9 mouse cellular contexts compared by ENCODE assay signal in the genomic region with DNA sequence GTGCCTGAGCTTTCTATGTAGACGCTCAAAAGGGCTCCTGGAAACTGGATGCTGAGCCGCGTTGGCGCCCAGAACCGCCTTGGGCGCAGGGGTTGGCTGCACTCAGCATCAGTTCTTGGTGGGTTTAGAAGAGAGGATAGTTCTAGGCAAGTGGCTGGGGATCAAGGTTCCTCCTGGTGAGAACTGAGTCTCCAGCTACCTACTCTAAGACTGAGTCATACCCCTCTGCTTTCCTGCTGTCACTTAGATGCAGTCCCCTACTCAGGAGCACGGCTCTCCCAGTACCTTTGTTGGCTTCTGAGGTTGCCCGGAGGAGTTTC. TPM values are rescaled to one million over a fixed set of nuclear protein-coding genes. Genes with fewer than 3 reads are reported as not detected.
DNase-seq lines count a peak whose midpoint lies in the region; ATAC-seq and TF ChIP-seq lines count a peak whose summit lies in the region.
"Had no signal": no experiment of that assay in that cellular context is flagged by ENCODE, and none has a peak within 500 bp of the region (broad histone marks: within the 10 kb centered on the region; RNA-seq: fewer than 3 reads in every experiment).

No protein-coding gene starts in this region.

- no peak for DNase-seq in layer of hippocampus, adult 2 months (ENCODE audit: low spot score in 2 of 2)
- no peak for DNase-seq in layer of hippocampus, adult 9-10 months (ENCODE audit: low spot score)
- no peak for DNase-seq in embryonic facial prominence, embryonic 14.5 days (ENCODE audit: low spot score)
- DNase-seq in kidney, adult 8-10 months, result no peak
- no peak for DNase-seq in embryo, embryonic 10 days (ENCODE audit: low spot score)

- no peaks in the 10 kb centered on the region for H3K9me3 ChIP-seq in embryonic facial prominence, embryonic 14.5 days (ENCODE audit: control insufficient read depth, low read length)
- H3K9me3 ChIP-seq in intestine, postnatal 0 days (ENCODE audit: control insufficient read depth), result no peaks in the 10 kb centered on the region
- no peaks in the 10 kb centered on the region for H3K9me3 ChIP-seq in neural tube, embryonic 12.5 days

- H3K36me3 ChIP-seq in embryonic facial prominence, embryonic 14.5 days (ENCODE audit: control insufficient read depth, insufficient read depth, low read length), result no peaks in the 10 kb centered on the region
- no peaks in the 10 kb centered on the region for H3K36me3 ChIP-seq in intestine, postnatal 0 days (ENCODE audit: control insufficient read depth, insufficient read depth)
- no peaks in the 10 kb centered on the region for H3K36me3 ChIP-seq in neural tube, embryonic 12.5 days

- peaks cover 15% of the 10 kb centered on the region; the same call in 1 of the 2 replicates for H3K4me1 ChIP-seq in embryonic facial prominence, embryonic 14.5 days (ENCODE audit: control insufficient read depth, insufficient read depth, low read length)
- 0 out of 2 replicates have a peak, but pooled peaks cover 4% of the 10 kb centered on the region for H3K4me1 ChIP-seq in intestine, postnatal 0 days (replicated peaks; ENCODE audit: control insufficient read depth, insufficient read depth, low read length)
- H3K4me1 ChIP-seq in neural tube, embryonic 12.5 days, result peaks cover 24% of the 10 kb centered on the region

- no peak for ATAC-seq in embryonic facial prominence, embryonic 14.5 days (ENCODE audit: low read depth)
- ATAC-seq in intestine, postnatal 0 days, result no peak
- no peak for ATAC-seq in neural tube, embryonic 12.5 days (ENCODE audit: low FRiP score, low read depth)
- ATAC-seq in erythroid progenitor cell, adult 5-6 weeks (replicated peaks; ENCODE audit: low FRiP score, poor library complexity, severe bottlenecking), result no peak

- H3K27ac ChIP-seq in layer of hippocampus, adult 2 months, result no peak overlapping the region
- H3K27ac ChIP-seq in embryonic facial prominence, embryonic 14.5 days (replicated peaks; ENCODE audit: low read depth, low read length), result no peak overlapping the region
- no peak overlapping the region for H3K27ac ChIP-seq in intestine, postnatal 0 days (ENCODE audit: low read depth, low read length)
- H3K27ac ChIP-seq in neural tube, embryonic 12.5 days, result no peak overlapping the region

- H3K9ac ChIP-seq in embryonic facial prominence, embryonic 14.5 days (ENCODE audit: low read depth, low read length), result no peak overlapping the region
- H3K9ac ChIP-seq in intestine, postnatal 0 days (ENCODE audit: low read depth, low read length), result no peak overlapping the region
- H3K9ac ChIP-seq in neural tube, embryonic 12.5 days, result no peak overlapping the region

- WGBS in embryonic facial prominence, embryonic 14.5 days, result 3% methylated on average over 8 of the region's 8 CpGs
- 3% methylated on average over 8 of the region's 8 CpGs for whole genome bisulfite sequencing in intestine, postnatal 0 days
- WGBS in neural tube, embryonic 12.5 days, result 6% methylated on average over 8 of the region's 8 CpGs

- H3K27me3 ChIP-seq in embryonic facial prominence, embryonic 14.5 days (replicated peaks; ENCODE audit: control insufficient read depth, insufficient read depth, low read length), result peaks cover 48% of the 10 kb centered on the region
- peaks cover 43% of the 10 kb centered on the region for H3K27me3 ChIP-seq in intestine, postnatal 0 days (replicated peaks; ENCODE audit: control insufficient read depth, insufficient read depth, low read length)
- peaks cover 40% of the 10 kb centered on the region for H3K27me3 ChIP-seq in neural tube, embryonic 12.5 days (replicated peaks)

- H3K4me2 ChIP-seq in embryonic facial prominence, embryonic 14.5 days (ENCODE audit: low read depth, low read length), result peak overlapping the region; percentile 58
- peak overlapping the region; percentile 58; the same call in 1 of the 2 replicates for H3K4me2 ChIP-seq in intestine, postnatal 0 days (replicated peaks; ENCODE audit: low read depth)
- peak overlapping the region; percentile 70 for H3K4me2 ChIP-seq in neural tube, embryonic 12.5 days (replicated peaks)

- peak overlapping the region; percentile 36 for H3K4me3 ChIP-seq in layer of hippocampus, adult 2 months
- peak overlapping the region; percentile 34 for H3K4me3 ChIP-seq in embryonic facial prominence, embryonic 14.5 days (ENCODE audit: low read depth, low read length)
- peak overlapping the region; percentile 31 for H3K4me3 ChIP-seq in intestine, postnatal 0 days (ENCODE audit: low read depth, low read length)
- H3K4me3 ChIP-seq in neural tube, embryonic 12.5 days, result peak overlapping the region; percentile 37

- no peak for TF ChIP-seq CTCF in layer of hippocampus, adult 2 months (conservative IDR thresholded peaks at IDR 0.05)
- no peak for TF ChIP-seq CTCF in intestine, postnatal 0 days (IDR thresholded peaks at IDR 0.05; ENCODE audit: low read depth)

RNA-seq across cellular contexts. Expression of a gene that starts 0.5 kb away (rescaled TPM):
- 1 to 10 TPM; 5.2 to 5.5 TPM for total RNA-seq in layer of hippocampus, adult 2 months (2021)
- polyA plus RNA-seq in embryonic facial prominence, embryonic 14.5 days (2014; fragmentation: Nextera tagmentation; extraction: Ambion mirVana), result 1.2 and 1.6 TPM in 2 replicates
- polyA plus RNA-seq in intestine, postnatal 0 days (2015; fragmentation: Nextera tagmentation; extraction: Ambion mirVana), result 0.05 and 0.12 TPM in 2 replicates
- 1.8 and 2.9 TPM in 2 replicates for polyA plus RNA-seq in neural tube, embryonic 12.5 days (2016; fragmentation: Nextera tagmentation; extraction: Ambion mirVana)
- not detected in 2 replicates for total RNA-seq in erythroid progenitor cell, adult 5-6 weeks (2015; ENCODE audit: low replicate concordance)
- not detected in 2 replicates for total RNA-seq in erythroid progenitor cell, adult 5-6 weeks (2017; ENCODE audit: low replicate concordance)
- polyA plus RNA-seq: erythroblast, embryonic 14.5 days had no signal

RNA-seq across cellular contexts. Expression of a gene that starts 27.3 kb away (rescaled TPM):
- total RNA-seq in layer of hippocampus, adult 2 months (2021), result 1 to 10 TPM in 1 of 2 experiments, under 1 TPM in 1; 0.39 to 1.3 TPM
- 12.8 and 13.6 TPM in 2 replicates for polyA plus RNA-seq in embryonic facial prominence, embryonic 14.5 days (2014; fragmentation: Nextera tagmentation; extraction: Ambion mirVana)
- polyA plus RNA-seq in intestine, postnatal 0 days (2015; fragmentation: Nextera tagmentation; extraction: Ambion mirVana), result 0.70 and 1.1 TPM in 2 replicates
- 1.7 and 2.0 TPM in 2 replicates for polyA plus RNA-seq in neural tube, embryonic 12.5 days (2016; fragmentation: Nextera tagmentation; extraction: Ambion mirVana)
- not detected in 2 replicates for total RNA-seq in erythroid progenitor cell, adult 5-6 weeks (2015; ENCODE audit: low replicate concordance)
- not detected in 2 replicates for total RNA-seq in erythroid progenitor cell, adult 5-6 weeks (2017; ENCODE audit: low replicate concordance)

RNA-seq across cellular contexts. Expression of a gene that starts 36.8 kb away (rescaled TPM):
- total RNA-seq in layer of hippocampus, adult 2 months (2021), result not detected
- 0.86 and 1.1 TPM in 2 replicates for polyA plus RNA-seq in embryonic facial prominence, embryonic 14.5 days (2014; fragmentation: Nextera tagmentation; extraction: Ambion mirVana)
- not detected in 2 replicates for polyA plus RNA-seq in intestine, postnatal 0 days (2015; fragmentation: Nextera tagmentation; extraction: Ambion mirVana)
- 0.10 and 0.15 TPM in 2 replicates for polyA plus RNA-seq in neural tube, embryonic 12.5 days (2016; fragmentation: Nextera tagmentation; extraction: Ambion mirVana)
- not detected in 2 replicates for total RNA-seq in erythroid progenitor cell, adult 5-6 weeks (2015; ENCODE audit: low replicate concordance)
- not detected in 2 replicates for total RNA-seq in erythroid progenitor cell, adult 5-6 weeks (2017; ENCODE audit: low replicate concordance)
- polyA plus RNA-seq: erythroblast, embryonic 14.5 days had no signal

RNA-seq across cellular contexts. Expression of a gene that starts 55.8 kb away (rescaled TPM):
- total RNA-seq in layer of hippocampus, adult 2 months (2021), result 10 to 100 TPM; 11.1 to 12.0 TPM
- 27.9 and 28.6 TPM in 2 replicates for polyA plus RNA-seq in embryonic facial prominence, embryonic 14.5 days (2014; fragmentation: Nextera tagmentation; extraction: Ambion mirVana)
- polyA plus RNA-seq in intestine, postnatal 0 days (2015; fragmentation: Nextera tagmentation; extraction: Ambion mirVana), result 17.7 and 18.1 TPM in 2 replicates
- polyA plus RNA-seq in neural tube, embryonic 12.5 days (2016; fragmentation: Nextera tagmentation; extraction: Ambion mirVana), result 14.0 and 14.3 TPM in 2 replicates
- not detected in 2 replicates for total RNA-seq in erythroid progenitor cell, adult 5-6 weeks (2015; ENCODE audit: low replicate concordance)
- total RNA-seq in erythroid progenitor cell, adult 5-6 weeks (2017; ENCODE audit: low replicate concordance), result 3.6 TPM in 1 of 2 replicates, not detected in the other
